Mouse (Mus musculus) CH12F3 (cell line): ENCODE data around the gene Usp47.

Experiments
- in situ Hi-C: fragments of 300-500 bp; cut with MboI; formaldehyde crosslinking; loops from 2 replicates; pipeline ENCODE4 v1.14.3; 2020; ENCODE audit warnings: low sequenced_read_pairs

The Usp47 gene

DNA sequence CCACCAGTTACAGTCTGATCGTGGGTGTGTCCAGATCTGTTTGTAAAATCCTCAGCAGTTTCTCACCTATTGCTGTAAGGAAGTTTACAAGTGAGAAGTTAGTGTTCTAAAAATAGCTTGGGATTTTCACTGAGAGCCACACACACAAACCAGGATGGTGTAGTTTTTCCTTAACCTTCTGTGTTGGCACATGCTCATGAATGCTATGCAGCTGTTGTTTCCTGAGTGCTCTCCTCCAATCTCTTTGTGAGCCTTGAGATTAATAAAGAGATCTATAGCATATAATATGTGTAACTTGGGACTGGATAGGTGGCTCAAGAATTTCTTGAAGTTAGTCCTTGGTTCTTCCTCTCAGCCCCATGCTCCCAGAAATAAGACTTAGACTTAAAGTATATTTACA lies 13.3 kb downstream of the Usp47 start:
- in situ Hi-C loops, result no loop called here

DNA sequence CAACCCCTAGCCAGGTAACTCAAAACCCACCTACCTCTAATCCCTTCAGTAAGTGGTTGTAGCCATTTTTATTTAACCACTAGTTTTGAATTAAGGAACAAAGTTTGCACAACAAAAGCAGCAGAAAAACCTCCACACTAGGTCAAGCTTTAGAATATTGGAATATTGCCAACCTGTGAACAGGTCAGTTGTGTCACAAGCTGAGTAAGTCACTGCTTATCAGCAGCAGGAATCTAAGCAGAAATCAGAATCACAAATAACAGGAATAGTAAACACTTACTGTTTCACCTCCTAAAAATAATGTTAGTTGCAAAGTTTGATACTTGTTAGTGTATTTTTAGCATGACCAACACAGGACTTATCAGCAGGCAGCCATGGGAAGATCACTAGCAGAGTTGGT lies 17.0 kb downstream of the Usp47 start:
- in situ Hi-C loops, result no loop called here

DNA sequence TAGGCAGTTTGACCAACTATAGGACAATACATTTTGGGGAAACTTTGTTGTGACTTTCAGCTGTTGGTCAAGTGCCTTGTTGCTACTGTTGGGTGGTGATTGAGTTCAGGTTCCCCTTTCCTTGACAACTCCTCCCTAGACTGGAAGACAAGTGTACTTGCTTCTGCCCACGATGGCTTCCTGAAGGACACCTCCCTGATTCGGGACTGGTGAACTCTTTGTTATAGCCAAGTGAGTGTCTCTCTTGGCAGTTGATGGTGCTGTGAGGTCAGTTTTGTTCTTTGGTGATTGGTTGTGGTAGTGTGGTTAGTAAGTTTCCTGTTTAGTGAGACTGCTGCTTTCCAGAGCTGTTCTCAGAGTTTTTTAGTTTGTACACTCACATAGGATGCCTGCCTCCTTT lies 19.5 kb downstream of the Usp47 start:
- in situ Hi-C loops, result no loop called here

DNA sequence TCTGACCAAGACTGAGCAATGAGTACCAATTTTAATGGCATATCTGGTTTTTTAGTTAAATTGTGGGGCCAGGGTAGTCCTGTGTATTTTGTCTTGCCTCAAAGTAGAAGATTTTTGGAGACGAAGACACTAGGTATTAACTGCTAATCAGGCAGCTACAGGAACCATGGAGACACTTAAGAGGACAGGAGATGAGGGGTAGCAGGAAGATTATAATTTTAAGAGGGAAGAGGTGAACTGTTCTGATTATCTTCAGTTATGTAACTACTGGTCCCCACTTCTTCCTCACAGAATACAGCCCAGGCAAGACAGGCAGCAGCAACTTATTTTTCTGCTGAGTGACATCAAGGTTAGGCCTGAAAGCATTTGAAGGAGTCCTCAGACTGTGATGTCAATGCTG lies 21.9 kb downstream of the Usp47 start:
- in situ Hi-C loops, result no loop called here

DNA sequence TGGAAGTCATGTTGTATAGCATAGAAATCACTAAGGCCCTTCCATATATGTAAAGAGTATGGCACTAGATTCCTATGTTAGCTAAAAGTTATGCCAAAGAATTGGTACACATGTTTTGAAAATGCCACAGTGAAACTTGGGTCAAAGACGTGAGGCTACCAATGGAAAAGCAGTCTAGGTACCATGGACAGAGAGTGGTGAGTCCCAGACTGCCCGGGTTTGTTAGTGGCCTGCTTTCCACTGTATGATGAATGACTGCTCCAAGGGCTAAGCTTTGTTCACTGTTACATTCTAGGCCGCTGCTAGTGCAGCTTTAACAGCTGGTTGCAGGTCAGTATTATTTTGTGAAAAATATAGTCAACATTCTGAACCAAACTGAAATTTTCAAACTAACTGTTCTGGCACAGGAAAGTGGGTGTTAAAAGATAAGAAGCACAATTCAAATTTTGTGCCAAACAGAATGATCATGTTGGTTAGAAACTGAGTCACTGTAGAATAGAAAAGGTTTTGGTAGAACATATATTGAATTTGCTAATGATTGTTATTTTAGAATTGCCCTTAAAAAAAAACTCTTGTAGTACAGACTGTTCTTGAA lies 22.6 kb downstream of the Usp47 start:
- in situ Hi-C loops, result no loop called here

DNA sequence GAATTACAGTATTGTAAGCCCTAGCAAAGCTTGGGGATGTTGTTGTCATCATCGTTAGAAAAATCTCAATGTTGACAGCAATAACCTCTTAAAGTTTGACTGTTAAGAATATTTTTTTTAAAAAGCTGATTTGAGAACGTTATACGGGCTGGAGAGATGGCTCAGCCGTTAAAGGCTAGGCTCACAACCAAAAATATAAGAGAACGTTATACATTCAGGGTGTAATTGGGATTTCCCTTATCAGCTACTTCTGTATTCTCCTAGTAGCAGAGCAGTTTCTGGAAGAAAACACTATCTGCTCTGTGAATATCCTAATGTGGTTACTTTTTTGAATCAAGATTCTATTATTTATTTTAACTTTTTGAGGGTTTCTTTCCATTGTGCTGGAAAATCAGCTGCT lies 25.3 kb downstream of the Usp47 start:
- in situ Hi-C loops, result no loop called here

DNA sequence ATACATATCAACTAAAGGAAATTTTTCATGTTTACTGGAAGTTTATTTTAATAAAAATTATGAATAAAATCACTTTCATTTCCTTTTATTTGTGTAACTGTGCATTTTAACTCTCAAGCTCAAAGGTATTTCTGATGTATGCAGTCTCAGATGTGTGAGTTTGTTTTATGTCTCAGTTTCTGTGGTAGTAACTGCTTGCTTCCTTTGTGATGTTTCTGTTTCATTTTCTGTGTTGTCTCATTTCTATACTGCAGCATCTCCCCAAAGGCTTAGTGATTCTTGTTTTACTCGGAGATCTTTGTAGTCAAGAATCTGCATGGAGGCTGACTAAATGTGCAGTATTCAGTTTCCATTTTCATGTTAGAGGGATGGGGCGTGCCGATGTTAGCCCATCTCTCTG lies 30.4 kb downstream of the Usp47 start:
- in situ Hi-C loops, result no loop called here

DNA sequence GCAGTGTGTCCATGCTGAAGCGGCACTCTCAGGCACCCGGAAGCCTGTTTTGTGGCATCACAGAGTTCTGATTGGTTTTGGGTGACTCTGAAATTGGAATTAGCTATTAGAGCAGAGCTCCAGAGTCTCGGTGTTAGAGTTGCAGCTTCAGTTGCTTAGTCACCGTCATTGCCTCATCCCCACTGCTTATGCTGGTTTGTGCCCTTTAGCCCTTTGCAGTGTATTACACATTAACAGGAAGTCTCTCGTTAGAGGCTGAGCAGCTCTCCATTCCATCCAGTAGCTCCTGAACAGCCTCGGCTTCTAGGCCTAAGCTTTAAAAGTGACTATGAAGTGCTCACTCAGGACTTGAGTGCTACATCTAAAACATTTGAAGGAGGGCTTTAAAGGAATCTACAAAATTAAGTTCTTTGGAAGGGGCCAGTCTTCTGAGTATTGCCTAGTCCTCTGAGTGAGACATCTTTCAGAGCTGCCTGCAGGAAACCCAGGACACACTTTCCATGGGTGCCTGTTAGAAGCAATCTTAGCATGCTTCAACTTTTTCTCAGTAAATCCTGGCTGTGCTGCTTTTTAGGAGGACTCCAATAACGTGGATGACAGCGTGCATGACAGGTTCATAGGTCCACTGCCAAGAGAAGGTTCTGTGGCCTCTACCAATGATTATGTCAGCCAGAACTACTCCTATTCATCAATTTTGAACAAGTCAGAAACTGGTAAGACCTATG lies 32.8 kb downstream of the Usp47 start:
- in situ Hi-C loops, result no loop called here

DNA sequence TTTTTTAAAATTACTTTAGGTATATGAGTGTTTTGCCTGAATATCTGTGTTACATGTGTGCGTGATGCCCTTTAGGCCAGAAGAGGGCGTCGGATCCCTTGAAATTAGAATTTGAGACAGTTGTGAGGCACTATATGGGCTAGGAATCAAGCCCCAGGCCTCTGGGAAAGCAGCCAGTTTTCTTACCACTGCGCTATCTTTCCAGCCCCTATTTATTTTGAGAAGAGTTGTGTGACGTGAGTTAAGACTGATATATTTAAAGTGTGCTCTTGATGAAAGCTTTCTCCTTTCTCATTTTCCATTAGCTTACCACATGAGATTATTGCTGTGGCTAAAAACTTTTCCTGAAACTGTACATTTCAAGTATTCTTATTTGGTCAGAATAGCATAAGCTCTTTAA lies 51.6 kb downstream of the Usp47 start:
- in situ Hi-C loops, result loop anchor here (25.0 kb wide), 1 partner anchor 287 kb away; no protein-coding TSS in a partner anchor

DNA sequence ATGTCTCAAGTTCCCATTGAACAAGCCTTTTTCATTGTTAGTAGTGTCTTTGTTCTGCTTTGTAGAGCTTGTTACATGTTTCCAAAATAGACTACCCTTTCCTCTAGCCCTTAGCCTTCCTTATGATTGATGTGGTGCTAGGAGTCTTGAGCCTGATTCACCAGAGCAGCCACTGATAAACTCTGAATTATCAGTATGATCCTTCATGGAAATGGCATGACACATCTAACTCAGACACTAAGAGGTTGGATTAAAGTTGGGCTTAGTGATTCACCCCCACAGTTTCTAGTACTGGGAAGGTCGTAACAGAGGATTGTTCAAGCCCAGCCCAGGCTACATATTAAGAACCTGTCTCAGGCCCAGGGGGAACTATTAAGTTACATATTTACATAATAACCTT lies 59.3 kb downstream of the Usp47 start:
- in situ Hi-C loops, result loop anchor here (25.0 kb wide), 1 partner anchor 280 kb away; no protein-coding TSS in a partner anchor

DNA sequence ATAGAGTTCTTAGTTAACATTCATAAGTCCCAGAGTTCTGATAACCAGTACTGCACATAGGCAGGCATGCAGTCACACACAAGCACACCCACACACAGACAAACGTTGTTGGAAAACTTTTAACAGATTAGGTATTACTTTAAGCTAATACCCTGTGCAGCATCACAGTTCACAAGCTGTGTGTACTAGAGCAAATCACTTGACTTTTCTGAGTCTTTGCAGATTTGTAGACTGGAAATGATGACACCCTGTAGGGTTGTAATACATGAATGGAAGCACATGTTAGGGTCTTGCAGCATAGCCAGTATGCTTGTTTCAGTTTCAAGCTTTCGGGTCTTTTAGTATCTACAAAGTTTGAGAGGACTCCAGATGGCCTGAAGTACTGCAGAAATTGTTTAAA lies 60.9 kb downstream of the Usp47 start:
- in situ Hi-C loops, result loop anchor here (25.0 kb wide), 1 partner anchor 278 kb away; no protein-coding TSS in a partner anchor

DNA sequence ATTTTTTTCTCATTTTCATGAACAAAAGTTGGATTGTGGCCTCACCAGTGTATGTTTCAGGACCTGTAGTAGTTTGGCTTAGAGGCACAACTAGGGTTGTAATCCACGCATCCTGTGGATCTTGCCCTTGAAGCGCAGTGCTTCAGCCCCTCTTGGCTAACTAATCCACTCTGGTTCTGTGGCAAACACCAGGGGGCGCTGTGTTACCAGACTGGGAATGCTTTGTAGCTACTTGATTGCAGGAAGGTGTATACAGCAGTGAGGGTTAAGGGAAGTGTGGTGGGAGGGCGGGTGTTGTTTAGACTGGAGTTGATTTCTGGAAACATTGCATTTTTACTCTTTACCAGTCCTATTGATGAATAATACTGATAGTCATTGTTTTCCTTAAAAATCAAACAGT lies 61.8 kb downstream of the Usp47 start:
- in situ Hi-C loops, result loop anchor here (25.0 kb wide), 1 partner anchor 277 kb away; no protein-coding TSS in a partner anchor

DNA sequence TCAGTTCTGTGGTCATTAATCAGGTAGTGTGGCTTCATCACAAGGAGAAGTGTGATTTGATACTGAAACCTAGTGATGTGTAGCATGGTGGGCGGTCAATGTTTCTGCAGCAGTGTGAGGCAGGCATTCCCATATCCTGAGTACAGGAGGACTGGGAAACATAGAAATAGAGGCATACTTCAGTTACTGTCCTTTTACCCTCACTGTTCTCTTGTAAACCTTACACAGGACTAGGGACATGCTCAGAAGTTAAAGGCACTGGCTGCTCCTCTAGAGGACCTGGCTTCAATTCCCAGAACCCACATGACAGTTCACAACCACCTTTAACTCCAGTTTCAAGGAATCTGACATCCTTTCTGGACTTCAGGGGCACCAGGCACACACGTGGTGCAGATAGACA lies 62.9 kb downstream of the Usp47 start:
- in situ Hi-C loops, result loop anchor here (25.0 kb wide), 1 partner anchor 276 kb away; no protein-coding TSS in a partner anchor

DNA sequence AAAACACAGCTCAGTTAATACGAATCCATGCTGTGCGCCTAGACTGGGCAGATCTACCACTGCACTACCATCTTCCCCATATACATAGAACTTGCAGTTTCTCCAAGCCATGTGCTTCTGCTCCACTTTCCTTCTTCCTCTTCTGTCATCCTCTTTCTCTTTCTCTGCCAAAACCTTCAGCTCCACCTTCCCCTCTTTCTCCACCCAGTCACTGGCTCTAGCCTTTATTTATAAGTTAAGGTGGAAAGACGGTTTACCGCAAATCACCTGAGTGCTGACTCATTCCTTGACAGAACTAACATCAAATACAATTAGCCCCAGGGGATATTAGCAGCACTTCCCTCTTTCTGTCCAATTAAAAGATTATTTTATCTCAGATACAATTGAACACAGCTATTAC lies 71.6 kb downstream of the Usp47 start:
- in situ Hi-C loops, result loop anchor here (25.0 kb wide), 1 partner anchor 267 kb away; no protein-coding TSS in a partner anchor

DNA sequence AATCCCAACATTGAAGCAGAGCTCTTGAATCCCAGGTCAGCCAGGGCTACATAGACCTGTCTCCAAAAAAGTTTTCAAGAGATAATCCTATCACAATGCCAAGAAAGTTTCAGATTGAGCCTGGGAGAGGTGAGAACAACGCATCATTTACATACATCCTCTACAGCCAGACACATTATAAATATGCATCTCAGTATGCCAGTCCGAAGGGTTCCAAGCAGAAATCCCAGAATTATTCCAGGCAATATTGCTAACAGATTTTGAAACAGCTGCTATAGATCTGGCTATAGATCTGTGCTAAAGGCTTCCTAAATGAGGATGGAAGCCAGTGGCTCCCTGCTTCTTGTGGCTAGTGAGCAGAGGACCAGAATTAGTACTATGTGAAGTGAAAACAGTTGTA lies 77.6 kb downstream of the Usp47 start:
- in situ Hi-C loops, result no loop called here

DNA sequence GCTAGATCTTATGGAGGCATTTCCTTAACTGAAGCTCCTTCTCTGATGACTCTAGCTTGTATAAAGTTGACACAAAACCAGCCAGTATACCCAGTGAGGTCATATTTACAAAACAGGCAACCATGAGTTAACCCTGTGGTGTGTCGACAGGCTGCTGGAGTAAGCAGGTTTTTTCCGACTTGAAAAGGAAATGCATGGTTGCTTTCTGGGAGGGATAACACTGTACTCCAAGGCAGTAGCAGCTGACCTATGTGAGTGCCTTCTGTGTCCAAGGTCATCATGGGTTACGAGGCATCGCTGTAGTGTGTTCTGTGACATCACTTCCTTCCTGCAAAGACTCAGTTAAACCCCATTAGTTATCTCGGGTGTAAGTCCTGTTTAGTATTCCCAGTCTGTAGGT lies 79.6 kb downstream of the Usp47 start:
- in situ Hi-C loops, result no loop called here

DNA sequence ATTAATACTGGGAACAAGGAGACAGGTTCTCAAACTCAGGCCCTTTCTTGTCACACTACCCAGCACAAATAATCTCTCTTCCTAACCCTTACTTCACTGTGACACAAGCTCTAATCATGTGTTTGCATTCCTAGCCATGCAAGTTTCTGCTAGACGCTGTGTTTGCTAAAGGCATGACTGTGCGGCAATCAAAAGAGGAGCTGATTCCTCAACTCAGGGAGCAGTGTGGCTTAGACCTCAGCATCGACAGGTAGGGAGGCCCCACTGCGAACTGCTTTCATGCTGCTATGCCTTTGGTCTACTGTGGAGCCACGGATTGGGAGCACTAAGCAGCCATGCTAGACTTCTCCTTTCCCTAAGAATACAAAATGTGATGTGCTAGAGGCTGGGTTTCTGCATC lies 80.5 kb downstream of the Usp47 start:
- in situ Hi-C loops, result no loop called here

DNA sequence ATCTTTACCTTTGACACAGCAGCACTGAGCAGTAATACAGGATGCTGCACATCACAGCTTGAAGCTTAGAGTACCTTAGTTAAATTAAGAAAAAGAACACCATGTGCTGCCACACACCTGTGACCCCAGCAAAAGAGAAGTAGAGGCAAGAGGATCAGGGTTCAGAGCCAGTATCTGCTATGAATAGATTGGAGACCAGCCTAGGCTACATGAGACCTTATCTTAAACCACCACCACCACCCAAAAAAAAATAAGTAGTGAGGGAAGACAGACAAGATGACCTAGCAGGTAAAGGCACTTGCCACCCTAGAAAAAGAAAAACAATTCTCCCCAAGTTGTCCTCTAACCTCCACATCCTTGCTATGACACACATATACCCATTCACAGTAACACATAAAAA lies 85.5 kb downstream of the Usp47 start:
- in situ Hi-C loops, result no loop called here

DNA sequence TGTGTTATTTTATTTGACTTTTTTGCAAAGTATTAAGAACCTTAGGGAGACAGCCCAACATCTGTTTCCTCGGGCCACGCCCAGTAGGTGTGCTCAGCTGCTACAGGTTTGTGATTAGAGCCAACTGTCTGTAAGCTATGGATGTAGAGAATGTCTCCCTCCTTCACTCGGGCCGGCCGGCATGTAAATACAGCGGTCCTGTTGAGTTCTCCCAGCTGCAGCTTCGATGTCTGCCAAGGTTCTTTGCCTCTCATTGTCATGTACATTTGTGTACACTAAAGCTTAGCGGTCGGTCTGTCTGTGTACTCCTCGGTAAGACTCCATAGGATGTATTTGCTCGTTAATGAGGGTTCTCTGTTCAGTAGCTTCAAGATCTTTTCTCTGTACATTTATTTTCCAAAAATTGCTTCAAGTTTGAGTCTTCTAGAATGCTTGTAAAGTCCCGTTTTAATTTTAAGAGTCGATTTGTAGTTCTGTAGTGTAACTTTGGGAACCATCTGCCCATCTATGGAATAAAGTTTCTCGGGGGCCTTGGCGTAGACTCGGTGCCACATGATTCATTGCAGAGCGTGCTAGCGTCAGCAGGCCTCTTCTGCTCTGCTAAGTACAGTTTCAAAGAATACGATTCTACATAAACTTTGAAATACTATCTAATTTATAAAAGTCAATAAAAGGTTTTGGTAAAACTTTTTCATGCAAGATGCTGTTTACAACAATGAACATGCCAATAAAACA lies 87.5 kb downstream of the Usp47 start:
- in situ Hi-C loops, result no loop called here

DNA sequence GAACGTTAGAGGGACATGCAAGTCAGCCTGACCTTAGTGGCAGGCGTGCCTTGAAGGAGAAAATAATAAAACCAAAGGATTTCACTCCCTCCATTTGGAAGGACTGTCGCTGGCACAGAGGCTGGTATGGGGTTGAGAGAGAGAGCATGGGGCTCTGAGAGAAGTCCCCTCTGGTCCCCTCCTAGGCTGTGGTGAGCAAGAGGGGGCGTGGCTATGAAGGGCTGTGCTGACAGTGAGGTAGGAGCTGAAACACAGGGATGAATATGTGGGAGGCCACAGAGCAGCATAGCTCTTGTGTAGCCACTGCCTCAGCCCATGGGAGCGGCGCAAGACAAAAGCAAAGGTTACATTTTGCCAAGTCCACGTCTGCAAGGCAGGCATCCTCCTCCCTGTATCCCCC lies 94.2 kb downstream of the Usp47 start:
- in situ Hi-C loops, result no loop called here

DNA sequence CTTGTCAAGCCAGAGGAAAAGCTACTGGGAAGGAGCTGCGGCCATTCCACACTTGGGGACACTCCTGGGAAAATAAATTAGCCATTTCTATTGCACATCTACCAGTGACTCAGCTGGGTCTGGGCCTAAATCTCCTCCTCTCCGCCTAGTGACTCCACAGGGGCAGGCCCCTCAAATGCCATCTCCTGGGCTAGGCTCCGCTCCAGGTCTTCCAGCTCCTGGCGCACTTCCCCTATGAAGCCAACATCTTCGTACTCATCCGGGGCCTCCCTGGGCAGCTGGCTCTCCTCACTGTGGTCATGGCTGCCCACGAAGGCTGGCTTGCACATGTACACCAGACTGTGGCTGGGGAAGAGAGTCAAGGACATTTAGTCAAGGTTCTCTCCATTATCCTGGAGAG lies 94.8 kb downstream of the Usp47 start:
- in situ Hi-C loops, result no loop called here

DNA sequence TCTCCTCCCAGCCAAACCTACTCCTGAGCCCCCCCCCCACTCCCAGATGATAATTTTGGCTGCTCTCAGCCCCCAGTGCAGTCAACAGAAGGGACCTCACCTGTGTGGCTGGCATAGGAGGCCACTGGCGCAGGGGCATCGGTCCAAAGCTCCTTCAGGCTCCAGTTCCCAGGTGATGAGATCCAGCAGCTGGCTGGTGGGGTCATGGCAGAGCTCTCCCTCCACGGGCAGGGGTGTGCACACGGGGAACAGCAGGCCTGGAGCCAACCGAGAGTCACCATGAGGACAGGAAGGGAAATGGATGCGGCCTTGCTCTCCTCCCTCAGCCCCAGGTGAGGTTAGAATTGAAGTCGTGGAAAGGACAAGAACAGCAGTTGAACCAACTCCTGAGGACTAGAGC lies 95.9 kb downstream of the Usp47 start:
- in situ Hi-C loops, result no loop called here
